Mouse (Mus musculus) stomach, embryonic 16.5 days (tissue): ENCODE data around the gene Hnrnpl. TPM values are rescaled to one million over a fixed set of nuclear protein-coding genes. Genes with fewer than 3 reads are reported as not detected.

ENCODE experiments used
- ATAC-seq: fragments of 200-750 bp; cut with Nextera tagmentation; 2 replicates; pipeline ENCODE4 v1.8.0; 2017; ENCODE audit warnings: moderate number of reproducible peaks, moderate TSS enrichment; ENCODE audit not compliant: insufficient read depth, low FRiP score
- H3K27ac ChIP-seq: fragments of 300-500 bp; sonication (generic); 2 replicates; pipeline ENCODE4 v1.5.1; 2014; ENCODE audit warnings: low read length
- H3K27me3 ChIP-seq: fragments of 300-500 bp; sonication (generic); 2 replicates; pipeline ENCODE4 v1.6.1; 2014; ENCODE audit warnings: low read length, control low read depth, mixed read lengths; ENCODE audit not compliant: control insufficient read depth, insufficient read depth
- H3K36me3 ChIP-seq: fragments of 300-500 bp; sonication (generic); 2 replicates; pipeline ENCODE4 v1.6.1; 2014; ENCODE audit warnings: low read length; ENCODE audit not compliant: control insufficient read depth, insufficient read depth
- H3K4me1 ChIP-seq: fragments of 300-500 bp; sonication (generic); 2 replicates; pipeline ENCODE4 v1.6.1; 2014; ENCODE audit warnings: low read length, control low read depth, mixed read lengths; ENCODE audit not compliant: control insufficient read depth, insufficient read depth
- H3K4me2 ChIP-seq: fragments of 300-500 bp; sonication (generic); 2 replicates; pipeline ENCODE4 v1.6.1; 2014; ENCODE audit warnings: low read depth, low read length, mixed read lengths
- H3K4me3 ChIP-seq: fragments of 300-500 bp; sonication (generic); replicated peaks from 2 replicates; pipeline ENCODE4 v1.5.1; 2014; ENCODE audit warnings: mild to moderate bottlenecking, low read length
- H3K9ac ChIP-seq: fragments of 300-500 bp; sonication (generic); 2 replicates; pipeline ENCODE4 v1.6.1; 2014; ENCODE audit warnings: low read length
- H3K9me3 ChIP-seq: fragments of 300-500 bp; sonication (generic); replicated peaks from 2 replicates; pipeline ENCODE4 v1.6.1; 2016; ENCODE audit warnings: low read length, control low read depth; ENCODE audit not compliant: control insufficient read depth
- WGBS: fragments of 180-500 bp; shearing (Covaris S2); extraction: QIAGEN DNeasy Blood & Tissue Kit; methylation state at CpG from one replicate; pipeline ENCODE4 v1.1.7; 2014; 5-methylcytosine and 5-hydroxymethylcytosine counted together
- polyA plus RNA-seq: library from polyadenylated mRNA; unstranded; fragments of >200 nt; fragmentation: Nextera tagmentation; extraction: Ambion mirVana; gene quantifications from 2 replicates; pipeline ENCODE4 v1.2.1, GENCODE M21; 2015

The Hnrnpl gene
- polyA plus RNA-seq, 1 experiment from 2014 or later, result 200 TPM

GRCm38 (mm10) chr7:28827338-28827737 is 19.0 kb downstream of the Hnrnpl start:
- H3K36me3 ChIP-seq, result peaks cover 20% of the 10 kb centered on the region; the same call in 1 of the 2 replicates
- 35% methylated on average over 3 of the region's 3 CpGs for WGBS
- H3K27me3 ChIP-seq, result no peaks in the 10 kb centered on the region
- H3K9ac ChIP-seq, result no peak overlapping the region
- H3K4me3 ChIP-seq, result no peak overlapping the region
- H3K4me2 ChIP-seq, result no peak overlapping the region
- H3K4me1 ChIP-seq, result peaks cover 32% of the 10 kb centered on the region
- no peaks in the 10 kb centered on the region for H3K9me3 ChIP-seq
- peak overlapping the region; percentile 42; the same call in 1 of the 2 replicates for H3K27ac ChIP-seq
- ATAC-seq, result no peak

GRCm38 (mm10) chr7:28829821-28830220 is 21.5 kb downstream of the Hnrnpl start:
- Histone ChIP-seq H3K4me1 (peaks cover 17% of the 10 kb centered on the region), H3K9ac (no peak overlapping the region), H3K36me3 (peaks cover 18% of the 10 kb centered on the region; the same call in 1 of the 2 replicates), H3K4me3 (no peak overlapping the region), H3K27ac (no peak overlapping the region), H3K9me3 (no peaks in the 10 kb centered on the region), H3K4me2 (no peak overlapping the region), H3K27me3 (no peaks in the 10 kb centered on the region)
- WGBS, result 93% methylated on average over 8 of the region's 8 CpGs
- no peak for ATAC-seq

- no peaks in the 10 kb centered on the region for H3K9me3 ChIP-seq
- no peaks in the 10 kb centered on the region for H3K27me3 ChIP-seq
- H3K36me3 ChIP-seq, result peaks cover 18% of the 10 kb centered on the region; the same call in 1 of the 2 replicates
- 67% methylated on average over 5 of the region's 5 CpGs for WGBS
- peaks cover 12% of the 10 kb centered on the region for H3K4me1 ChIP-seq
- ATAC-seq, result no peak
- H3K27ac ChIP-seq, result peak overlapping the region; percentile 80; the same call in 1 of the 2 replicates
- H3K9ac ChIP-seq, result no peak overlapping the region
- H3K4me2 ChIP-seq, result no peak overlapping the region
- no peak overlapping the region for H3K4me3 ChIP-seq
Observed at GRCm38 (mm10) chr7:28830981-28831380, 22.6 kb downstream of the Hnrnpl start.

GRCm38 (mm10) chr7:28831411-28832125 is 23.2 kb downstream of the Hnrnpl start:
- Histone ChIP-seq H3K27me3 (no peaks in the 10 kb centered on the region), H3K27ac (peak overlapping the region; percentile 80), H3K36me3 (peaks cover 18% of the 10 kb centered on the region; the same call in 1 of the 2 replicates), H3K4me2 (no peak overlapping the region), H3K4me1 (peaks cover 8% of the 10 kb centered on the region), H3K4me3 (no peak overlapping the region), H3K9me3 (no peaks in the 10 kb centered on the region), H3K9ac (no peak overlapping the region)
- ATAC-seq, result no peak
- WGBS, result 77% methylated on average over 17 of the region's 17 CpGs

GRCm38 (mm10) chr7:28832137-28832536 is 23.8 kb downstream of the Hnrnpl start:
- Histone ChIP-seq H3K27me3 (no peaks in the 10 kb centered on the region), H3K4me2 (no peak overlapping the region), H3K9me3 (no peaks in the 10 kb centered on the region), H3K27ac (peak overlapping the region; percentile 80), H3K4me3 (no peak overlapping the region), H3K36me3 (peaks cover 18% of the 10 kb centered on the region; the same call in 1 of the 2 replicates), H3K4me1 (peaks cover 8% of the 10 kb centered on the region), H3K9ac (no peak overlapping the region)
- WGBS, result 48% methylated on average over 6 of the region's 6 CpGs
- peak; percentile 30; the same call in 1 of the 2 replicates for ATAC-seq

- peaks cover 18% of the 10 kb centered on the region; the same call in 1 of the 2 replicates for H3K36me3 ChIP-seq
- WGBS, result 64% methylated on average over 6 of the region's 6 CpGs
- H3K4me2 ChIP-seq, result peak within 1 kb of the TSS; percentile 31
- peak within 1 kb of the TSS; percentile 87 for H3K27ac ChIP-seq
- H3K27me3 ChIP-seq, result no peaks in the 10 kb centered on the region
- H3K4me3 ChIP-seq, result peak within 1 kb of the TSS; percentile 31
- peaks cover 3% of the 10 kb centered on the region for H3K4me1 ChIP-seq
- no peaks in the 10 kb centered on the region for H3K9me3 ChIP-seq
- H3K9ac ChIP-seq, result peak within 1 kb of the TSS; percentile 20
- ATAC-seq, result peak; percentile 80
Observed at GRCm38 (mm10) chr7:28833723-28834347, 25.5 kb downstream of the Hnrnpl start, which contains the start of gene Lgals4. Gene Lgals4 (plus strand): TSS chr7:28833854.

GRCm38 (mm10) chr7:28836936-28837335 is 28.6 kb downstream of the Hnrnpl start:
- no peak overlapping the region for H3K9ac ChIP-seq
- no peaks in the 10 kb centered on the region for H3K27me3 ChIP-seq
- WGBS, result 78% methylated on average over 5 of the region's 5 CpGs
- H3K36me3 ChIP-seq, result no peaks in the 10 kb centered on the region
- H3K4me2 ChIP-seq, result 0 out of 2 replicates have a peak overlapping the region, but pooled peaks have one; percentile 2
- no peak overlapping the region for H3K4me3 ChIP-seq
- no peaks in the 10 kb centered on the region; the same call in 1 of the 2 replicates for H3K4me1 ChIP-seq
- H3K9me3 ChIP-seq, result no peaks in the 10 kb centered on the region
- 0 out of 2 replicates have a peak overlapping the region, but pooled peaks have one; percentile 7 for H3K27ac ChIP-seq
- no peak for ATAC-seq

GRCm38 (mm10) chr7:28838331-28838730 is 30.0 kb downstream of the Hnrnpl start:
- WGBS, result 65% methylated on average over 9 of the region's 9 CpGs
- H3K9ac ChIP-seq, result no peak overlapping the region
- H3K27me3 ChIP-seq, result no peaks in the 10 kb centered on the region
- H3K4me2 ChIP-seq, result peak overlapping the region; percentile 13; the same call in 1 of the 2 replicates
- ATAC-seq, result peak; percentile 23; the same call in 1 of the 2 replicates
- no peaks in the 10 kb centered on the region for H3K9me3 ChIP-seq
- H3K27ac ChIP-seq, result peak overlapping the region; percentile 70
- no peaks in the 10 kb centered on the region for H3K36me3 ChIP-seq
- H3K4me3 ChIP-seq, result no peak overlapping the region
- no peaks in the 10 kb centered on the region; the same call in 1 of the 2 replicates for H3K4me1 ChIP-seq

- H3K4me1 ChIP-seq, result peaks cover 9% of the 10 kb centered on the region; the same call in 1 of the 2 replicates
- no peak overlapping the region for H3K4me2 ChIP-seq
- no peak overlapping the region for H3K9ac ChIP-seq
- no peaks in the 10 kb centered on the region for H3K9me3 ChIP-seq
- no peaks in the 10 kb centered on the region for H3K27me3 ChIP-seq
- H3K36me3 ChIP-seq, result no peaks in the 10 kb centered on the region
- H3K27ac ChIP-seq, result no peak overlapping the region
- no peak for ATAC-seq
- no peak overlapping the region for H3K4me3 ChIP-seq
- WGBS, result 73% methylated on average over 1 of the region's 1 CpGs
Observed at GRCm38 (mm10) chr7:28847273-28847672, 38.9 kb downstream of the Hnrnpl start.
